Mouse (Mus musculus) liver, embryonic 14.5 days (tissue): ENCODE results near the gene Prep.

Source experiments
- CTCF ChIP-seq: IDR thresholded peaks from 2 replicates; pipeline ENCODE4 v1.5.1; 2016; ENCODE audit warnings: antibody characterized with exemption, low read depth, control low read depth
- EP300 ChIP-seq: IDR thresholded peaks from 2 replicates; pipeline ENCODE4 v1.6.1; 2016; ENCODE audit warnings: antibody characterized with exemption, low read depth

- no peak for TF ChIP-seq CTCF
- no peak for TF ChIP-seq EP300
These were observed 79.8 kb downstream of the Prep start for GRCm38 (mm10) chr10:45146821-45147220.
